Mouse (Mus musculus): ENCODE results near the gene Msi1. TPM values are rescaled to one million over a fixed set of nuclear protein-coding genes. Genes with fewer than 3 reads are reported as not detected.

Gene Msi1
- polyA plus RNA-seq, 1 experiment from 2014 or later, result 3.0 TPM

DNA sequence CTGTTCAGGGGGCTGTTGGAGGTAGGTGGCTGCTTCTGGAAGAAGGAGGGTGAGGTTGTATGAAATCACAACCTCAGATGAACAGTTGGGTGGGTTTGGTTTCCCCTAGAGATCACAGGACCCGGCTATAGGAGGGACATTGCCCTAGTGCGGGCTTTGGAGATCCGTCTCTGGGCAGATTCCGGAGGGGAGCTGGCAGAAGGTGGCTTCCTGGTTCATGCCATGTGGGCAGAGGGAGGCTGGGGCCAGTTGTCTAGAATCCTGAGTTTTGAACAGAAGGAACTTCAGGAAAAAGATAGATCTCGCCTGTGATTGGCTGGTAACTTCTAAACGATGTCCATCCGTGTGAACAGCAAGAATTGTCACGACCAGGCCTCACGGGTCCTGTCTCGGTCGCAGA is 3.0 kb downstream of the Msi1 start:
- Histone ChIP-seq H3K4me2 (ENCODE audit: low read depth, low read length) (0 out of 2 replicates have a peak overlapping the region, but pooled peaks have one; percentile 1), H3K27ac (ENCODE audit: low read length) (no peak overlapping the region), H3K4me1 (ENCODE audit: control insufficient read depth, insufficient read depth, low read length) (peaks cover 34% of the 10 kb centered on the region)

DNA sequence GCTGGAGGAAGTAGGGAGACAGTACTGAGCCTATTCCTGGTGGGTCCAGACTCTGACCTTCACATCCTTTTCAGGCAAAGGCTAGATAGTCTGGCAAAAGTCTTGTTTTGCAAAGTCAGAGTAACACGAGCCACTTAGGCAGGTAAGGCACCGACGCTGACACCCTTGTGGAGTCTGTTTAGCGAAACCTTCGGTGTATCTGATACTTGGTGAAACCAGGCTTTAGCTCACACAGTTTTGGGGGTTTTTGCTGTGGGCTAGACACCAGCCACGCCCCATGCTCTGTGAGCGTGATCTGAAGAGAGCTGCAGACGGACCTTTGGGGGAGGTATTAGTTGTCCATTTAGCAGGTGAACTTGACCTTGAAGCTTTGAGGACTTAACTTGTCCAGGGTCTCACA is 3.8 kb downstream of the Msi1 start:
- 78% methylated on average over 8 of the region's 8 CpGs for WGBS
- ATAC-seq, result no peak
- peaks cover 1% of the 10 kb centered on the region for H3K27me3 ChIP-seq (replicated peaks; ENCODE audit: control insufficient read depth, insufficient read depth, low read length)
- H3K9me3 ChIP-seq (ENCODE audit: control insufficient read depth, low read length), result no peaks in the 10 kb centered on the region
- no peak overlapping the region for H3K4me3 ChIP-seq (ENCODE audit: low read length)
- no peak overlapping the region for H3K27ac ChIP-seq (ENCODE audit: low read length)
- H3K36me3 ChIP-seq (ENCODE audit: control insufficient read depth, insufficient read depth, low read length), result no peaks in the 10 kb centered on the region
- no peak overlapping the region for H3K4me2 ChIP-seq (ENCODE audit: low read depth, low read length)
- H3K4me1 ChIP-seq (ENCODE audit: control insufficient read depth, insufficient read depth, low read length), result peaks cover 34% of the 10 kb centered on the region
- no peak overlapping the region for H3K9ac ChIP-seq (ENCODE audit: low read depth, low read length)

More for the DNA sequence above, 3.0 kb downstream of the Msi1 start:
- 57% methylated on average over 11 of the region's 11 CpGs for WGBS
- Histone ChIP-seq H3K9me3 (ENCODE audit: control insufficient read depth, low read length) (no peaks in the 10 kb centered on the region), H3K4me3 (ENCODE audit: low read length) (no peak overlapping the region), H3K27me3 (replicated peaks; ENCODE audit: control insufficient read depth, insufficient read depth, low read length) (peaks cover 5% of the 10 kb centered on the region), H3K36me3 (ENCODE audit: control insufficient read depth, insufficient read depth, low read length) (no peaks in the 10 kb centered on the region), H3K9ac (ENCODE audit: low read depth, low read length) (no peak overlapping the region)
- no peak for ATAC-seq

DNA sequence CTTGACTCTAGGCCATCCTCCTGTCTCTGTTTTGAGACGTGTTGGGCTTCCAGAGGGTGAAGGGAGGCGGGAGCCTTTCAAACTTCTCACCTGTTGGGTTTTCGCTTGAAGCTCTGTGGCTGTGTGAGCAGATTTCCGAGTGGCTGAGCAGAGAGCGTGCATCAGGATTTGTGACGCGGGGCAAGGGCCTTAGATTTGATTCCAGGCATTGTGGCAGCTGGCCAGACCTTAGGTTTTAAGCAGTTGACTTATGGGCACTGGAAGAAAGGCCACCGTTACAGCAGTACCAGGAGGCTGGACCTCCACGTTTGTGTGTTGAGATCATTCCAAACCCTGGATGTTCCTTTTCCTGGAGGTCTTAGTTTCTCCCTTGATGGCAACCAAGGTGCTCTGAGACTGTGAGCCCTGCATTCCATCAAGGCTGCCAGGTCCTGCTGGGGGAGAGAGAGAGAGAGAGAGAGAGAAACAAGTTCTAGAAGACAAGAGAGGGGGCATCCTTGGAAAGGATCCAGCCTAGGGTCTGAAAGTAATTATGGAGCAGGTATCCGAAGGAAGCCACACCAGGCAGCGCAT is 5.0 kb downstream of the Msi1 start:
- Histone ChIP-seq H3K9ac (ENCODE audit: low read depth, low read length) (no peak overlapping the region), H3K27me3 (replicated peaks; ENCODE audit: control insufficient read depth, insufficient read depth, low read length) (no peaks in the 10 kb centered on the region), H3K4me1 (ENCODE audit: control insufficient read depth, insufficient read depth, low read length) (peaks cover 34% of the 10 kb centered on the region), H3K36me3 (ENCODE audit: control insufficient read depth, insufficient read depth, low read length) (0 out of 2 replicates have a peak, but pooled peaks cover 3% of the 10 kb centered on the region), H3K4me3 (ENCODE audit: low read length) (no peak overlapping the region), H3K4me2 (ENCODE audit: low read depth, low read length) (no peak overlapping the region), H3K27ac (ENCODE audit: low read length) (no peak overlapping the region), H3K9me3 (ENCODE audit: control insufficient read depth, low read length) (no peaks in the 10 kb centered on the region)
- 62% methylated on average over 11 of the region's 11 CpGs for WGBS
- ATAC-seq, result no peak

DNA sequence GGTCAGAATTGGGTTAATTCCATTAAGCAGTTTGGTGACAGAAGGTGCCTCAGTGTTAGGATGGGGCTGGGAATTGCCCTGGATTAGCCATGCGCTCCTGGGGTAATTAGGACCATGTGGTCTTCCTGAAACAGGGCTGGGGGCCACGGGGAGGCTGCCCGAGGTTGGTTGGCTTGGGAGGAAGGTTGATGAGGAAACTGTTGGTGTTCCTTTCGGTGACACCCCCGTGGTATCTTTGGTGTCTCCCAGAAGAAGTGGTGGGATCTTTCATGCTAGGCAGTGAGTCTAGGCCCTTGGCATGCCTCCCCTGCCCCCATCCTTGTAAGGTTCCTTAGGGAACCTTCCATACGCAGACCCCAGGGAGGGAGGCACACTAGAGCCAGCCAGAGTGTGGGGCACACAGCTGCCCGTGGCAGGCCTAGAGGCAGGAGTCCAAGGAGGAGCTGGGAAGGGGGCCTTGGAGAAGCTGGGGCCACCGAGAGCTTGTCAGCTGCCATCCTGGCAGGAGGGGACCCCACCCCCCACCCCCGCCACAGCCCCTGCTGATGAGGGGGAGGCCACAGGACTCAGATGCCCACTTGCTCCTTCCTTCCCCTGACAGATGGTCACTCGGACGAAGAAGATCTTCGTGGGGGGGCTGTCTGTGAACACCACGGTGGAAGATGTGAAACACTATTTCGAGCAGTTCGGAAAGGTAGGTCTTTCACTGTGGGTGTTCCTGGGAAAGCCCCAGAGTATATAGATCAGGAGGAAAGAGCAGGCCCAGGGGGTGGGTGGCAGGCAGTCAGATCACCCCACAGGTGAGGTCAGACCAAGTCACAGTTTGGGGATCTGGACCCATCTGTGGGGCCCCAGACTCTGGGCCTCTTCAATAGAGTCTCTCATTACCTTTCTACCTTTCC is 5.7 kb downstream of the Msi1 start:
- Histone ChIP-seq H3K4me1 (ENCODE audit: control insufficient read depth, insufficient read depth, low read length) (peaks cover 34% of the 10 kb centered on the region), H3K36me3 (ENCODE audit: control insufficient read depth, insufficient read depth, low read length) (0 out of 2 replicates have a peak, but pooled peaks cover 7% of the 10 kb centered on the region), H3K27me3 (replicated peaks; ENCODE audit: control insufficient read depth, insufficient read depth, low read length) (no peaks in the 10 kb centered on the region), H3K27ac (ENCODE audit: low read length) (peak overlapping the region; percentile 63), H3K4me2 (ENCODE audit: low read depth, low read length) (no peak overlapping the region), H3K9me3 (ENCODE audit: control insufficient read depth, low read length) (no peaks in the 10 kb centered on the region), H3K9ac (ENCODE audit: low read depth, low read length) (no peak overlapping the region), H3K4me3 (ENCODE audit: low read length) (no peak overlapping the region)
- no peak for ATAC-seq
- WGBS, result 57% methylated on average over 15 of the region's 15 CpGs

DNA sequence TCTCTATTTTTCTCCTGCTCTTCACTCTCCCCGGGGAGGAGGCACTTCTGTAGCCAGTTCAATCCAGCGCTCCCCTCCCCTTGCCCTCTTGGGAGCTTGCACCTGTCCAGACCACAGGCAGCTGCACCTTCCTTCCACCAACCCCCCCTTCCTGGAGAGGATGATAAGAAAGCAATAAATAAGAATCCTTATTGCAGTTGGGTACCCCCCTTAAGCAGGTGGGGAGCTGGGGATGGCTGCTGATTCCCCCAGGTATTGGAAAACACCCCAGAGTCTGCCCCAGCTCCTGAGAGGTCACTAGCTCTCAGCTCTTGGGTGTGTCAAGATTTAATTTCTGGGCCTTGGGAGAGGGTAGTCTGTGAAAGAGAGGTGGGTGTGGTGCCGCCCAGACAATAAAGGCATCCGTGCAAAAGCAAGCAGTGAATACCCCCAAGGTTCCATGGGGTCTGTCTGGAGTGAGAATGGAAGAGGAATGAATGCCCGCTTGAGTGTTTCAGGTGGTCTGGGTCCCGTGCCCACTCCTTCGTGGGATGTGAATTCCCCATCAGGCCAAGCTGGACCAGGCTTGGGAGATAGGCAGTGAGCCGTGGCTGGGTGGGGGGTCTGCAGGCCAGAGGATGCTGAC is 6.5 kb downstream of the Msi1 start:
- H3K9me3 ChIP-seq (ENCODE audit: control insufficient read depth, low read length), result no peaks in the 10 kb centered on the region
- no peaks in the 10 kb centered on the region for H3K27me3 ChIP-seq (replicated peaks; ENCODE audit: control insufficient read depth, insufficient read depth, low read length)
- peak; percentile 22; the same call in 1 of the 2 replicates for ATAC-seq
- peaks cover 30% of the 10 kb centered on the region for H3K4me1 ChIP-seq (ENCODE audit: control insufficient read depth, insufficient read depth, low read length)
- H3K9ac ChIP-seq (ENCODE audit: low read depth, low read length), result peak overlapping the region; percentile 74
- peak overlapping the region; percentile 74 for H3K27ac ChIP-seq (ENCODE audit: low read length)
- peak overlapping the region; percentile 81 for H3K4me2 ChIP-seq (ENCODE audit: low read depth, low read length)
- H3K36me3 ChIP-seq (ENCODE audit: control insufficient read depth, insufficient read depth, low read length), result 0 out of 2 replicates have a peak, but pooled peaks cover 7% of the 10 kb centered on the region
- 23% methylated on average over 8 of the region's 8 CpGs for WGBS
- H3K4me3 ChIP-seq (ENCODE audit: low read length), result peak overlapping the region; percentile 46

DNA sequence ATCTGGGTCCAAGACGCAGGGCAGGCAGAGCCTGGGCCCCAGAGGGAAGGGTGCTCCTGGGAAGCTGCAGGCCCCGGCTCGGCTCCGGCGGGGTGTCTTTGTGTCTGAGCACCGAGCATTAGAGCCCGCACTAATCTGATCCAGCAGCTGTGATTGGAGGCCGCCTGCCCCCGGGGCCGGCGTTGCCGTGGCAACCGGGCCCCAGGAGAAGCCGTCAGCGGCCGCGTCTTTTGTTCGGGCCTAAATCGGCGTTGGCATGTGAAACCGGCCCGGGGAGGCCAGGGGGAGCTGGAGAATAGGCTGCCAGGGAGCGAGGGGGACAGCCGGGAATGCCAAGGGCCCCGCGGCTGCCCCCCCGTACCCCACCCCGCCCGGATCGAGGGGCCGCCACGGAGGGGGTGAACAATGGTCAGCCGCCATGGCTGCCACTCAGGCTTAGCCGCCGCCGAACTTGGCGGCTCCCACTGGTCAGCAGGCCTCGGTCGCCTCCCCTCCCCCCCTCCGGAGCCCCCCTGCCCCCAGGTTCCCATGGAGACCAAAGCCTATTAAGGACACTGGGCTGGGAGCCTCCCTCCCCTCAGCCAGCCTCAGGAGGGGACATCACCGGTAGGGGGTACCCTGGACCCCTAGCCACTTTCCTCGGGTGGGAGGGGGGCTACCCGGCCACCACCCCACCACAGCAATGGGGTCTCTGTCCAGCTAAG is 7.2 kb downstream of the Msi1 start:
- peaks cover 24% of the 10 kb centered on the region for H3K4me1 ChIP-seq (ENCODE audit: control insufficient read depth, insufficient read depth, low read length)
- peak overlapping the region; percentile 74 for H3K27ac ChIP-seq (ENCODE audit: low read length)
- no peaks in the 10 kb centered on the region for H3K27me3 ChIP-seq (replicated peaks; ENCODE audit: control insufficient read depth, insufficient read depth, low read length)
- WGBS, result 2% methylated on average over 42 of the region's 43 CpGs
- H3K9ac ChIP-seq (ENCODE audit: low read depth, low read length), result peak overlapping the region; percentile 74
- peak overlapping the region; percentile 46 for H3K4me3 ChIP-seq (ENCODE audit: low read length)
- peak; percentile 70 for ATAC-seq
- 0 out of 2 replicates have a peak, but pooled peaks cover 7% of the 10 kb centered on the region for H3K36me3 ChIP-seq (ENCODE audit: control insufficient read depth, insufficient read depth, low read length)
- peak overlapping the region; percentile 81 for H3K4me2 ChIP-seq (ENCODE audit: low read depth, low read length)
- no peaks in the 10 kb centered on the region for H3K9me3 ChIP-seq (ENCODE audit: control insufficient read depth, low read length)

DNA sequence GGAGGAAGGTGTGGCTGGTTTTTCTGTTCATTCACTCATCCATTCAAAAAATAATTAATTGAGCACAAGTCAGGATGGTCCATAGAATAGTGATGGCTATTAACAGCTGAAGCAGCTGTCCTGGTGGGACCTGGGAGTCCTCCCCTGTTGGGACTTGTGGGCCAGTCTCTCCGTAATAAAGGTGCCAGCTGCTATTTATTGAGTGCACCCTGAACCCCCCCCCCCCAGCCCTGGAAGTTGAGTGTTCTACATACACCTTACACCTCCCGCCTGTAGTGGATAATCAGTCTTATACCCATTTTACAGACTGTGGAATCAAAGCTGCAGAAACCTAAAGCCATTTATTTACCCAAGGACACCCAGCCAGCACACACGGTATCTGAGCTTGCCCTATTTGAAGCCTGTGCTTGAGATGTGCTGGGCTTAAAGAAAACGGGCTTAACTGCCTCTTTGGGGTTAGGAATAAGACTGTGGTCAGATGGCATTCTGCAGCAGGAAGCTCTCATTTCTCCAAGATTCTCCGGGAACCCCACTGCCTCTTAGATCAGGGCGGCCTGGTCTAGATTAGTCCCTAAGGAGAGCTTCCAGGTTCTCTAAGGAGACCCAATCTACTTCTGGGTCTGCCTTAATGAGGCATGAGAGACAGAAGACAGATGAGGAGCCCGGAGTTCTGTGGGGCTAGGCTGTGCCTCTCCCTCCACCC is 8.0 kb downstream of the Msi1 start:
- Histone ChIP-seq H3K27ac (ENCODE audit: low read length) (no peak overlapping the region), H3K4me1 (ENCODE audit: control insufficient read depth, insufficient read depth, low read length) (peaks cover 20% of the 10 kb centered on the region), H3K4me3 (ENCODE audit: low read length) (no peak overlapping the region), H3K36me3 (ENCODE audit: control insufficient read depth, insufficient read depth, low read length) (0 out of 2 replicates have a peak, but pooled peaks cover 7% of the 10 kb centered on the region), H3K27me3 (replicated peaks; ENCODE audit: control insufficient read depth, insufficient read depth, low read length) (no peaks in the 10 kb centered on the region), H3K4me2 (ENCODE audit: low read depth, low read length) (no peak overlapping the region), H3K9me3 (ENCODE audit: control insufficient read depth, low read length) (no peaks in the 10 kb centered on the region), H3K9ac (ENCODE audit: low read depth, low read length) (no peak overlapping the region)
- ATAC-seq, result no peak
- 65% methylated on average over 7 of the region's 7 CpGs for WGBS

DNA sequence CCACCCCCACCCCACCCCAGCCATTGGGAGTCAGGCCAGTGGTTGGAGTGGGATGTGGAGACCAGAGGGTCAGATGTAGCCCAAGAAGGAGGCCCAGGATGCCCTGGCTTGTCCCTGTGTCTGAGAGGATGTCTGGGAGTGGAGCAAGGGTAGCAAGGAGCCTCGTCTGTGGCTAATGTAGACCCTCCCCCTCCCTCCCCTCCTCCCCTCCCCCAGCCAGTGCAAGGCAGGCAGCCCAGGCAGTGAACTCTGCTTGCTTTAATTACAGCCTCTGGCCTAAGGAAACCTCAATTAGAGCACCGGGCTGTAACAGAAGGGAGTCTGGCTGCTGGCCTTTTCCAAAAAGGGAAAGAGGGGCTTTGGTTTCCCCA is 8.5 kb downstream of the Msi1 start:
- peaks cover 7% of the 10 kb centered on the region; the same call in 1 of the 2 replicates for H3K36me3 ChIP-seq (ENCODE audit: control insufficient read depth, insufficient read depth, low read length)
- no peaks in the 10 kb centered on the region for H3K9me3 ChIP-seq (ENCODE audit: control insufficient read depth, low read length)
- H3K4me3 ChIP-seq (ENCODE audit: low read length), result no peak overlapping the region
- no peak overlapping the region for H3K4me2 ChIP-seq (ENCODE audit: low read depth, low read length)
- no peaks in the 10 kb centered on the region for H3K27me3 ChIP-seq (replicated peaks; ENCODE audit: control insufficient read depth, insufficient read depth, low read length)
- ATAC-seq, result no peak
- H3K4me1 ChIP-seq (ENCODE audit: control insufficient read depth, insufficient read depth, low read length), result peaks cover 20% of the 10 kb centered on the region
- no peak overlapping the region for H3K9ac ChIP-seq (ENCODE audit: low read depth, low read length)
- 46% methylated on average over 2 of the region's 2 CpGs for WGBS
- no peak overlapping the region for H3K27ac ChIP-seq (ENCODE audit: low read length)

Measured in intestine, embryonic 16.5 days (tissue).